In the genomic region with DNA sequence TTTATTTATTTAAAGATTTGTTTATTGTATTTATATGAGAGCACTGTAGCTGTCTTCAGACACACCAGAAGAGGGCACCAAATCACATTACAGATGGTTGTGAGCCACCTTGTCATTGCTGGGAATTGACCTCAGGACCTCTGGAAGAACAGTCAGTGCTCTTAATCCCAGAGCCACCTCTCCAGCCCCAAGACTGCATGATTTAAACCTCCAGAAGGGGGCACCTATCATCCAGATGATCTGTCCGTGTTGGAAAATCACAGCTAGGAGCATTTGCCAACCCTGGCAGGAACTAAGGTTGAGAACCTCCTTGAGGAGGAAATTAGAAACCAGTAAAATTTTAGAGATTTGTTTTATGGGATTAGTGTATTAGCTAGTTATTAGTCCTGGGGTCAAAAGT, we compare ENCODE assay signal across 19 mouse cellular contexts.
DNase-seq lines count a peak whose midpoint lies in the region; ATAC-seq and TF ChIP-seq lines count a peak whose summit lies in the region.
"Had no signal": no experiment of that assay in that cellular context is flagged by ENCODE, and none has a peak within 500 bp of the region (broad histone marks: within the 10 kb centered on the region; RNA-seq: fewer than 3 reads in every experiment).

No protein-coding gene starts in this region.

- WGBS in kidney, postnatal 0 days, result 58% methylated on average over 1 of the region's 1 CpGs
- WGBS in kidney, embryonic 14.5 days, result 61% methylated on average over 1 of the region's 1 CpGs
- WGBS in midbrain, embryonic 13.5 days, result 66% methylated on average over 1 of the region's 1 CpGs

- H3K27ac ChIP-seq in kidney, postnatal 0 days, result no peak overlapping the region
- no peak overlapping the region for H3K27ac ChIP-seq in kidney, embryonic 14.5 days (ENCODE audit: low read depth, low read length)
- no peak overlapping the region for H3K27ac ChIP-seq in ES-E14 (ENCODE audit: insufficient read depth, low read depth, low read length, poor library complexity, severe bottlenecking)
- H3K27ac ChIP-seq in midbrain, embryonic 13.5 days, result no peak overlapping the region
- H3K27ac ChIP-seq: limb, embryonic 12.5 days; liver, embryonic 14.5 days; lung, embryonic 15.5 days; stomach, embryonic 15.5 days had no signal

- H3K9me3 ChIP-seq in kidney, postnatal 0 days (replicated peaks; ENCODE audit: low read length), result no peaks in the 10 kb centered on the region
- no peaks in the 10 kb centered on the region for H3K9me3 ChIP-seq in kidney, embryonic 14.5 days (ENCODE audit: control insufficient read depth, low read length)
- no peaks in the 10 kb centered on the region for H3K9me3 ChIP-seq in ES-E14 (ENCODE audit: control insufficient read depth, insufficient read depth, low read depth, low read length)
- H3K9me3 ChIP-seq in midbrain, embryonic 13.5 days, result no peaks in the 10 kb centered on the region
- H3K9me3 ChIP-seq: lung, embryonic 15.5 days; stomach, embryonic 15.5 days had no signal

- H3K4me2 ChIP-seq in kidney, postnatal 0 days (ENCODE audit: low read length), result no peak overlapping the region
- H3K4me2 ChIP-seq in kidney, embryonic 14.5 days (replicated peaks; ENCODE audit: low read depth, low read length), result no peak overlapping the region
- no peak overlapping the region for H3K4me2 ChIP-seq in midbrain, embryonic 13.5 days (replicated peaks)
- H3K4me2 ChIP-seq: heart, embryonic 12.5 days; limb, embryonic 12.5 days; lung, embryonic 15.5 days; stomach, embryonic 15.5 days had no signal

- H3K27me3 ChIP-seq in kidney, postnatal 0 days (ENCODE audit: insufficient read depth, low read length), result no peaks in the 10 kb centered on the region
- H3K27me3 ChIP-seq in kidney, embryonic 14.5 days (ENCODE audit: control insufficient read depth, insufficient read depth, low read length), result no peaks in the 10 kb centered on the region
- no peaks in the 10 kb centered on the region for H3K27me3 ChIP-seq in midbrain, embryonic 13.5 days
- H3K27me3 ChIP-seq: heart, embryonic 12.5 days; limb, embryonic 12.5 days; lung, embryonic 15.5 days; stomach, embryonic 15.5 days had no signal

- H3K4me3 ChIP-seq in kidney, postnatal 0 days (replicated peaks; ENCODE audit: low read depth, low read length), result no peak overlapping the region
- H3K4me3 ChIP-seq in kidney, embryonic 14.5 days (ENCODE audit: low read length), result no peak overlapping the region
- H3K4me3 ChIP-seq in ES-E14 (ENCODE audit: insufficient read depth in 1 of 2, low read depth in 1 of 2, low read length in 2 of 2, poor library complexity in 1 of 2, severe bottlenecking in 1 of 2), result no peak overlapping the region
- no peak overlapping the region for H3K4me3 ChIP-seq in midbrain, embryonic 13.5 days (replicated peaks)
- H3K4me3 ChIP-seq: heart, embryonic 12.5 days; limb, embryonic 12.5 days; lung, embryonic 15.5 days; stomach, embryonic 15.5 days had no signal

- TF ChIP-seq CTCF in kidney, postnatal 0 days (IDR thresholded peaks at IDR 0.05; ENCODE audit: low read depth), result peak; percentile 23; the same call in 1 of the 2 replicates

- no peaks in the 10 kb centered on the region for H3K36me3 ChIP-seq in kidney, postnatal 0 days (ENCODE audit: insufficient read depth, low read length)
- H3K36me3 ChIP-seq in kidney, embryonic 14.5 days (ENCODE audit: control insufficient read depth, insufficient read depth, low read length), result no peaks in the 10 kb centered on the region
- no peaks in the 10 kb centered on the region for H3K36me3 ChIP-seq in ES-E14 (ENCODE audit: control insufficient read depth, insufficient read depth, low read length, poor library complexity, severe bottlenecking)
- no peaks in the 10 kb centered on the region for H3K36me3 ChIP-seq in midbrain, embryonic 13.5 days
- H3K36me3 ChIP-seq: heart, embryonic 12.5 days; limb, embryonic 12.5 days; lung, embryonic 15.5 days; stomach, embryonic 15.5 days had no signal

- H3K4me1 ChIP-seq in kidney, postnatal 0 days (replicated peaks; ENCODE audit: insufficient read depth, low read length), result no peaks in the 10 kb centered on the region
- no peaks in the 10 kb centered on the region for H3K4me1 ChIP-seq in kidney, embryonic 14.5 days (ENCODE audit: control insufficient read depth, insufficient read depth, low read length)
- H3K4me1 ChIP-seq in ES-E14 (ENCODE audit: control insufficient read depth in 2 of 2, insufficient read depth in 2 of 2, low read length in 2 of 2, poor library complexity in 1 of 2), result no peaks in the 10 kb centered on the region
- H3K4me1 ChIP-seq in midbrain, embryonic 13.5 days (replicated peaks), result no peaks in the 10 kb centered on the region
- H3K4me1 ChIP-seq: heart, embryonic 12.5 days; limb, embryonic 12.5 days; lung, embryonic 15.5 days; stomach, embryonic 15.5 days had no signal

- H3K9ac ChIP-seq in kidney, postnatal 0 days (ENCODE audit: low read depth, low read length), result no peak overlapping the region
- H3K9ac ChIP-seq in kidney, embryonic 14.5 days (ENCODE audit: low read depth, low read length), result no peak overlapping the region
- H3K9ac ChIP-seq in ES-E14 (ENCODE audit: insufficient read depth, low read depth, low read length, poor library complexity, severe bottlenecking), result no peak overlapping the region
- H3K9ac ChIP-seq in midbrain, embryonic 13.5 days (replicated peaks), result no peak overlapping the region
- H3K9ac ChIP-seq: heart, embryonic 12.5 days; limb, embryonic 12.5 days; liver, embryonic 14.5 days; lung, embryonic 15.5 days; stomach, embryonic 15.5 days had no signal

- in situ Hi-C loops in ES-E14 (cut with MboI; ENCODE audit: low sequenced_read_pairs in 2 of 2, unreplicated experiment in 2 of 2), result no loop called here

- peak; percentile 14 for DNase-seq in embryo, embryonic 11 days
- no peak for DNase-seq in embryo, embryonic 10 days (ENCODE audit: low spot score)
- no peak for DNase-seq in kidney, postnatal 0 days (ENCODE audit: low spot score)
- DNase-seq in ES-E14 (ENCODE audit: low read depth, low spot score), result peak; percentile 13
- no peak for DNase-seq in frontal cortex, postnatal 36 days (ENCODE audit: low spot score in 2 of 2)
- DNase-seq: cerebellum, adult 8-10 months; heart, postnatal 36 days; lung, postnatal 4 days; thymus, adult 2 months had no signal

- no peak for ATAC-seq in kidney, postnatal 0 days (replicated peaks; ENCODE audit: low FRiP score, low read depth)
- no peak for ATAC-seq in kidney, embryonic 14.5 days (ENCODE audit: low FRiP score, low TSS enrichment)
- ATAC-seq in midbrain, embryonic 13.5 days, result no peak
- ATAC-seq: forebrain, embryonic 16.5 days; hindbrain, embryonic 16.5 days; intestine, postnatal 0 days had no signal

TF ChIP-seq in ES-E14, 5 proteins besides CTCF, POLR2A, EP300 and RAD21:
- TF ChIP-seq CHD2 (IDR thresholded peaks at IDR 0.05; ENCODE audit: low read depth, low read length) (no peak), ZC3H11A (IDR thresholded peaks at IDR 0.05; ENCODE audit: borderline replicate concordance, low read depth, low read length) (peak; percentile 47), HCFC1 (IDR thresholded peaks at IDR 0.05; ENCODE audit: borderline replicate concordance, insufficient read depth, low read length) (no peak), ZNF384 (IDR thresholded peaks at IDR 0.05; ENCODE audit: low read depth, low read length) (no peak), MAFK (IDR thresholded peaks at IDR 0.05; ENCODE audit: insufficient read depth, low read depth, low read length) (no peak)

Comparison
In these comparisons a context has a peak if more than half of its experiments do, and no peak if none do; other contexts are left out.
1. DNase-seq: peak in embryo, embryonic 11 days (single experiment) and ES-E14 (single experiment); none in embryo, embryonic 10 days (single experiment), kidney, postnatal 0 days (single experiment) and frontal cortex, postnatal 36 days (0 of 2).